Mouse (Mus musculus) gastrocnemius, postnatal 10 days (tissue): ENCODE measurements around the gene Mib2. TPM values are rescaled to one million over a fixed set of nuclear protein-coding genes. Genes with fewer than 3 reads are reported as not detected.

Source experiments
- DNase-seq: peaks from one replicate; pipeline ENCODE4 v3.0.0; 2021; ENCODE audit warnings: mixed read lengths
- total RNA-seq, 2 experiments: library from RNA; stranded (reverse); gene quantifications; 2 replicates each; pipeline ENCODE4 v1.2.3; 2021

Gene Mib2
- total RNA-seq, 2 experiments from 2014 or later: 13.2 to 16.8 TPM

DNA sequence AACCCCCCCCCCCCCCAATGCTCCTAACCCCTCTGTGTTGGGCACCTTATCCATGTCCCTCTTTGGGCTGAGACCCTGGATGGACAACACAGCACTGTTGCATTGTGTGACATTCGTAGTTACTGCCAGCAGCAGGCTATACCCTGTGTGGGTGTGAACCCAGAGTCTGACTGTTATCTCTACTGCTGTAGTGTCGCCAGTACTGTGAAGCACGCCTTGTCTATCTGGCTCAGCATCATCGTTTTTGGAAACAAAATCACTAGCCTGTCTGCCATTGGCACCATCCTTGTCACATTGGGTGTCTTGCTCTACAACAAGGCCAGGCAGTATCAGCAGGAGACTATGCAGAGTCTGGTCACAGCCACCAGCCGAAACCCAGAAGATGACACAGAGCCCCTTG is 50.7 kb downstream of the Mib2 start:
- DNase-seq: no peak

DNA sequence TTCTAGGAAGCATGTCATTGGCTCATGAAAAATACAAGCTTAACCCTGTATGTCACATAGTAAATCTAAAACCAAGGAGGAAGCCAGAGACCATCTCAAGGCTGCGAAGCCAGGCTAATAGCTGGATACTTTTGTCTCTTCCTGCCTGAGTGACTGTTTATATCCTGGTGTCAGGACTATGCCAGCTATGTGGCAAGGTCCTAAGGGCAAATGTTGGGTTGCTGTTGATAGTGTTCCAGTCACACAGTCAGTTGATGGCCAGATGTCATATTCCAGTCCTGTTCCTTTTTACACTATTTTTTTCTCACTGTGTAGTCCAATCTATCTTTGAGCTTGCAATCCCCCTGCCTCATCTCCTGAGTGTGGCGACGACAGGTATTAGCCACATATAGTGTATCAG is 55.7 kb downstream of the Mib2 start:
- DNase-seq: no peak

DNA sequence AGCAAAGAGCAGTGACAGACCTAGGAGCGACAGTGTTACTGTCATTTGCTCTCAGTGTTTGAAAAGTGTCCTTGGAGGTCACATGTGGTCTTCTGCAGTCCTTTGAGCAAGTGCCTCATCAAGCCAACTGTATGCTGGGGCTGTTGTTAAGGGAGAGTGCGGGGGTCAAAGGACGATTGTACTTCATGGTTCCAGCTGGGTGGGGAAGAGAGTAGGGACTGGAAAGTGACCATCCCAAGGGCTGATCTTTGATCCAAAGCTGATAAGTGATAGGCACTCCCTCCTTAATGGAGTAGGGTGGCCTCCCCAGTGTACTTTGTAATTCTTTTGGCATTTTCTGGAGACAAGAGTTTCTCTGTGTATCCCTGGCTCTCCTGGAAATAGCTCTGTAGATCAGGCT is 57.1 kb downstream of the Mib2 start:
- DNase-seq: no peak

DNA sequence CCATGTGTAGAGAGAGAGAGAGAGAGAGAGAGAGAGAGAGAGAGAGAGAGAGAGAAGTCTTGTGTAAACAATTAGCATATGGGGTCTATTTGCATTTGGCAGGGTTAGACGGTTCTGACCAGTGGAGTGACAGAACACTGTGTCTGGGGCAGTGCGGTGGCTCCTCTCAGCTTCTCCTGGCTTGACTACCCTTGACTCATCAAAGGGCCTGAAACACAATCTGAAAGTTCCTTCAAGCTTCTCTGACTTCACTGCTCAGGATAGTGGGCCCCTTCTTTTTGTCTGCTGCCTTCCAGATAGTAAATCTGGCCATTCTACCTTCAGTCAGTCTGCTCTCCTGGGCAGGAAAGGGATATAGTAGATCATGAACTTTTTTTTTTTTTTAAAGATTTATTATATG is 62.2 kb downstream of the Mib2 start:
- no peak for DNase-seq

DNA sequence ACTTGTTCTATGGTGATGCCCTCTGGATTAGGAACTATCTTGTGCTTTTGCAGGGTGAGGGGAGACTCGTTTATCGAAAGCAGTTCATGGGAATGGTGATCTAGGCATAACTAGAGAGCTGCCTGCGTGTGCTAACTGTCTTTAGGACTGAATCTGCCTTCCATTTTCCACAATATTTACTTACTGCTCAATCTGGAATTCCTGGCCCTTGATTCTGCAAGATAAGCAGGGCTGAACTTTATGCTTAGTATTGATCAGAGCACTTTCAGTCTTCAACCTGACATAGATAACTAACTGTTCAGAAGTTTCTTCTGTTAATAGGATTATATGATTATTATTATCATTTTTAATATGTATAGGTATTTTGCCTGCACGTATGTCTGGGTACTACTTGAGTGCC is 63.9 kb downstream of the Mib2 start:
- no peak for DNase-seq

Other genes with a start within 250 kb of the Mib2 start
- gene Tmem52, start 200.1 kb downstream of the Mib2 start, total RNA-seq: 100 to 1,000 TPM; 122 to 216 TPM
- gene Gnb1, start 177.8 kb downstream of the Mib2 start, total RNA-seq: 100 to 1,000 TPM; 156 to 177 TPM
- gene Nadk, start 106.8 kb downstream of the Mib2 start, total RNA-seq: 10 to 100 TPM; 20.8 to 25.2 TPM
- 1 to 10 TPM; 6.5 to 8.6 TPM for gene Slc35e2, start 67.8 kb downstream of the Mib2 start, total RNA-seq
- 10 to 100 TPM; 24.4 to 33.1 TPM for gene Cdk11b, start 44.3 kb downstream of the Mib2 start, total RNA-seq
- not detected for gene Gm10563, start 23.8 kb downstream of the Mib2 start, total RNA-seq
- 10 to 100 TPM; 18.3 to 22.2 TPM for gene Mmp23, start 15.8 kb downstream of the Mib2 start, total RNA-seq
- 1 to 10 TPM; 5.8 to 7.9 TPM for gene Fndc10, start 25.1 kb upstream of the Mib2 start, total RNA-seq
- gene Ssu72, start 35.6 kb upstream of the Mib2 start, total RNA-seq: 10 to 100 TPM; 50.8 to 51.4 TPM
- 1 to 10 TPM in 1 of 2 experiments, under 1 TPM in 1; 0.49 to 1.0 TPM for gene Tmem240, start 65.6 kb upstream of the Mib2 start, total RNA-seq
- gene Atad3a, start 91.9 kb upstream of the Mib2 start, total RNA-seq: 10 to 100 TPM; 30.4 to 39.3 TPM
- 10 to 100 TPM; 16.8 to 21.5 TPM for gene Vwa1, start 105.5 kb upstream of the Mib2 start, total RNA-seq
- gene Tmem88b, start 116.7 kb upstream of the Mib2 start, total RNA-seq: 1 to 10 TPM; 2.4 to 4.0 TPM
- gene Ankrd65, start 121.2 kb upstream of the Mib2 start, total RNA-seq: not detected
- gene Mrpl20, start 133.7 kb upstream of the Mib2 start, total RNA-seq: 10 to 100 TPM; 56.6 to 58.0 TPM
- gene Ccnl2, start 143.3 kb upstream of the Mib2 start, total RNA-seq: 10 to 100 TPM; 31.0 to 47.8 TPM
- gene Aurkaip1, start 162.1 kb upstream of the Mib2 start, total RNA-seq: 10 to 100 TPM; 85.0 to 93.2 TPM
- gene Mxra8, start 170.5 kb upstream of the Mib2 start, total RNA-seq: 100 to 1,000 TPM; 112 to 136 TPM
- 10 to 100 TPM; 96.4 to 99.6 TPM for gene Dvl1, start 178.2 kb upstream of the Mib2 start, total RNA-seq
- under 1 TPM; 0.11 to 0.26 TPM for gene Tas1r3, start 194.2 kb upstream of the Mib2 start, total RNA-seq
- gene Cptp, start 200.2 kb upstream of the Mib2 start, total RNA-seq: 10 to 100 TPM; 13.6 to 20.5 TPM
- gene Ints11, start 200.3 kb upstream of the Mib2 start, total RNA-seq: 10 to 100 TPM; 18.9 to 21.7 TPM
- 10 to 100 TPM; 16.9 to 23.6 TPM for gene Pusl1, start 222.6 kb upstream of the Mib2 start, total RNA-seq
- 10 to 100 TPM; 13.8 to 23.1 TPM for gene Acap3, start 222.6 kb upstream of the Mib2 start, total RNA-seq